Mouse (Mus musculus) heart, postnatal 0 days (tissue): ENCODE results near the gene Etv5. TPM values are rescaled to one million over a fixed set of nuclear protein-coding genes. Genes with fewer than 3 reads are reported as not detected.

Source experiments
- ATAC-seq: fragments of 200-750 bp; cut with Nextera tagmentation; 2 replicates; pipeline ENCODE4 v1.8.0; 2017; ENCODE audit warnings: low read depth, moderate number of reproducible peaks, moderate library complexity; ENCODE audit not compliant: insufficient read depth
- DNase-seq: peaks from one replicate; pipeline ENCODE4 v3.0.0-alpha.2; 2016; ENCODE audit warnings: low spot score
- H3K27ac ChIP-seq: fragments of 300-500 bp; sonication (generic); 2 replicates; pipeline ENCODE4 v1.5.1; 2014; ENCODE audit warnings: low read depth, mild to moderate bottlenecking
- H3K27me3 ChIP-seq: fragments of 300-500 bp; sonication (generic); 2 replicates; pipeline ENCODE4 v1.6.1; 2014; ENCODE audit warnings: low read length, mixed read lengths; ENCODE audit not compliant: control insufficient read depth, insufficient read depth
- H3K36me3 ChIP-seq: fragments of 300-500 bp; sonication (generic); replicated peaks from 2 replicates; pipeline ENCODE4 v1.6.1; 2014; ENCODE audit warnings: low read length, mixed read lengths; ENCODE audit not compliant: control insufficient read depth, insufficient read depth
- H3K4me1 ChIP-seq: fragments of 300-500 bp; sonication (generic); 2 replicates; pipeline ENCODE4 v1.6.1; 2014; ENCODE audit warnings: antibody characterized with exemption; ENCODE audit not compliant: control insufficient read depth, insufficient read depth
- H3K4me2 ChIP-seq: fragments of 300-500 bp; sonication (generic); 2 replicates; pipeline ENCODE4 v1.6.1; 2014; ENCODE audit warnings: low read depth, mild to moderate bottlenecking, low read length, moderate library complexity
- H3K4me3 ChIP-seq: fragments of 300-500 bp; sonication (generic); 2 replicates; pipeline ENCODE4 v1.5.1; 2014; ENCODE audit warnings: low read depth, low read length
- H3K9ac ChIP-seq: fragments of 300-500 bp; sonication (generic); replicated peaks from 2 replicates; pipeline ENCODE4 v1.6.1; 2014; ENCODE audit warnings: low read depth, low read length, mixed read lengths
- H3K9me3 ChIP-seq: fragments of 300-500 bp; sonication (generic); replicated peaks from 2 replicates; pipeline ENCODE4 v1.6.1; 2016; ENCODE audit warnings: low read length; ENCODE audit not compliant: control insufficient read depth
- CTCF ChIP-seq: IDR thresholded peaks from 2 replicates; pipeline ENCODE4 v1.5.1; 2016; ENCODE audit warnings: antibody characterized with exemption, control low read depth, low read depth
- EP300 ChIP-seq: IDR thresholded peaks from 2 replicates; pipeline ENCODE4 v1.6.1; 2016; ENCODE audit warnings: antibody characterized with exemption, low read depth
- WGBS: fragments of 180-500 bp; shearing (Covaris S2); extraction: QIAGEN DNeasy Blood & Tissue Kit; methylation state at CpG from one replicate; pipeline ENCODE4 v1.1.7; 2014; 5-methylcytosine and 5-hydroxymethylcytosine counted together
- polyA plus RNA-seq: library from polyadenylated mRNA; unstranded; fragments of >200 nt; fragmentation: Nextera tagmentation; extraction: Ambion mirVana; gene quantifications from 2 replicates; pipeline ENCODE4 v1.2.1, GENCODE M21; 2015
- total RNA-seq: library from RNA; depleted of rRNA; stranded (reverse); fragments of >200 nt; gene quantifications from 2 replicates; pipeline ENCODE4 v1.2.3, GENCODE M21; 2014; ENCODE audit warnings: low replicate concordance; rRNA removed

Gene Etv5
- total RNA-seq = 14.8 and 23.2 TPM in 2 replicates
- polyA plus RNA-seq = 7.4 and 7.7 TPM in 2 replicates

- Histone ChIP-seq H3K4me2 (peak within 1 kb of the TSS; percentile 98), H3K4me1 (peaks cover 13% of the 10 kb centered on the region), H3K9me3 (no peaks in the 10 kb centered on the region), H3K4me3 (peak within 1 kb of the TSS; percentile 89), H3K27me3 (no peaks in the 10 kb centered on the region), H3K27ac (peak within 1 kb of the TSS; percentile 82), H3K9ac (peak within 1 kb of the TSS; percentile 79), H3K36me3 (no peaks in the 10 kb centered on the region)
- peak; percentile 42 for TF ChIP-seq EP300
- 0 out of 2 replicates have a peak, but pooled peaks have one; percentile 12 for TF ChIP-seq CTCF
- DNase-seq (peak; percentile 100), ATAC-seq (peak; percentile 95)
- WGBS = under 1% methylated on average over 62 of the region's 63 CpGs
Measured at GRCm38 (mm10) chr16:22439499-22440177, at the start of gene Etv5. Etv5 (minus strand) TSS chr16:22439719.

GRCm38 (mm10) chr16:22483900-22484299 is 44.4 kb upstream of the Etv5 start:
- Histone ChIP-seq H3K27me3 (no peaks in the 10 kb centered on the region), H3K27ac (no peak overlapping the region), H3K4me3 (no peak overlapping the region), H3K9ac (no peak overlapping the region), H3K36me3 (no peaks in the 10 kb centered on the region), H3K9me3 (no peaks in the 10 kb centered on the region), H3K4me2 (no peak overlapping the region), H3K4me1 (0 out of 2 replicates have a peak, but pooled peaks cover 3% of the 10 kb centered on the region)
- WGBS = 74% methylated on average over 1 of the region's 1 CpGs
- DNase-seq (no peak), ATAC-seq (no peak)
- TF ChIP-seq CTCF (no peak), EP300 (no peak)

- Histone ChIP-seq H3K9ac (no peak overlapping the region), H3K4me1 (no peaks in the 10 kb centered on the region), H3K27me3 (no peaks in the 10 kb centered on the region), H3K27ac (no peak overlapping the region), H3K4me2 (no peak overlapping the region), H3K36me3 (no peaks in the 10 kb centered on the region), H3K9me3 (no peaks in the 10 kb centered on the region), H3K4me3 (no peak overlapping the region)
- DNase-seq (no peak), ATAC-seq (no peak)
- 83% methylated on average over 8 of the region's 8 CpGs for WGBS
- TF ChIP-seq CTCF (no peak), EP300 (no peak)
Measured at GRCm38 (mm10) chr16:22479322-22479721, 39.8 kb upstream of the Etv5 start.

- ATAC-seq = no peak
- H3K9ac ChIP-seq = no peak overlapping the region
- DNase-seq = no peak
Measured at GRCm38 (mm10) chr16:22471728-22472127, 32.2 kb upstream of the Etv5 start.

GRCm38 (mm10) chr16:22469385-22469784 is 29.9 kb upstream of the Etv5 start:
- Histone ChIP-seq H3K9me3 (no peaks in the 10 kb centered on the region), H3K27me3 (no peaks in the 10 kb centered on the region), H3K4me3 (no peak overlapping the region), H3K4me1 (peaks cover 10% of the 10 kb centered on the region), H3K4me2 (no peak overlapping the region), H3K9ac (no peak overlapping the region), H3K36me3 (no peaks in the 10 kb centered on the region), H3K27ac (no peak overlapping the region)
- WGBS = 43% methylated on average over 11 of the region's 11 CpGs
- DNase-seq (no peak), ATAC-seq (peak; percentile 33; the same call in 1 of the 2 replicates)
- TF ChIP-seq CTCF = no peak
- no peak for TF ChIP-seq EP300

More at GRCm38 (mm10) chr16:22471728-22472127, 32.2 kb upstream of the Etv5 start:
- TF ChIP-seq CTCF (no peak), EP300 (no peak)
- Histone ChIP-seq H3K27me3 (no peaks in the 10 kb centered on the region), H3K27ac (no peak overlapping the region), H3K9me3 (no peaks in the 10 kb centered on the region), H3K4me1 (peaks cover 10% of the 10 kb centered on the region), H3K36me3 (no peaks in the 10 kb centered on the region), H3K4me3 (no peak overlapping the region), H3K4me2 (no peak overlapping the region)
- WGBS = 81% methylated on average over 2 of the region's 2 CpGs

- no peak overlapping the region for H3K9ac ChIP-seq
- no peaks in the 10 kb centered on the region for H3K27me3 ChIP-seq
Measured at GRCm38 (mm10) chr16:22467111-22467510, 27.6 kb upstream of the Etv5 start.

More at GRCm38 (mm10) chr16:22467111-22467510, 27.6 kb upstream of the Etv5 start:
- no peak overlapping the region for H3K27ac ChIP-seq
- no peak for TF ChIP-seq EP300
- TF ChIP-seq CTCF = no peak
- no peak for DNase-seq
- peaks cover 10% of the 10 kb centered on the region for H3K4me1 ChIP-seq
- no peaks in the 10 kb centered on the region for H3K36me3 ChIP-seq
- no peak for ATAC-seq
- H3K4me2 ChIP-seq = no peak overlapping the region
- H3K9me3 ChIP-seq = no peaks in the 10 kb centered on the region
- 87% methylated on average over 2 of the region's 2 CpGs for WGBS
- H3K4me3 ChIP-seq = no peak overlapping the region
